Mouse (Mus musculus) thymus, postnatal 14 days (tissue): Measurements from ENCODE around the gene Kcnv2.

Source experiments
- DNase-seq: peaks from one replicate; pipeline ENCODE4 v3.0.0; 2021

Kcnv2 gene

GRCm38 (mm10) chr19:27322281-27322680 is at the start of gene Kcnv2:
TSS of gene Kcnv2 (plus strand) at chr19:27322588.
- no peak for DNase-seq

- DNase-seq = no peak
Measured at GRCm38 (mm10) chr19:27273385-27273784, 49.0 kb upstream of the Kcnv2 start.

GRCm38 (mm10) chr19:27274382-27274781 is 48.0 kb upstream of the Kcnv2 start:
- no peak for DNase-seq

- DNase-seq = no peak
Measured at GRCm38 (mm10) chr19:27279174-27279573, 43.2 kb upstream of the Kcnv2 start.

- no peak for DNase-seq
Measured at GRCm38 (mm10) chr19:27310039-27310438, 12.3 kb upstream of the Kcnv2 start.

- no peak for DNase-seq
Measured at GRCm38 (mm10) chr19:27311311-27311710, 11.1 kb upstream of the Kcnv2 start.

GRCm38 (mm10) chr19:27312266-27313079 is 9.9 kb upstream of the Kcnv2 start:
- no peak for DNase-seq

- DNase-seq = no peak
Measured at GRCm38 (mm10) chr19:27313080-27313413, 9.3 kb upstream of the Kcnv2 start.

- no peak for DNase-seq
Measured at GRCm38 (mm10) chr19:27316313-27317258, 5.8 kb upstream of the Kcnv2 start.

GRCm38 (mm10) chr19:27317337-27317736 is 5.1 kb upstream of the Kcnv2 start:
- DNase-seq = no peak

GRCm38 (mm10) chr19:27322911-27323627 is 681 bp downstream of the Kcnv2 start:
- DNase-seq = no peak

- no peak for DNase-seq
Measured at GRCm38 (mm10) chr19:27325558-27325957, 3.2 kb downstream of the Kcnv2 start.

- no peak for DNase-seq
Measured at GRCm38 (mm10) chr19:27327569-27327968, 5.2 kb downstream of the Kcnv2 start.

GRCm38 (mm10) chr19:27328166-27328565 is 5.8 kb downstream of the Kcnv2 start:
- DNase-seq = no peak

- DNase-seq = no peak
Measured at GRCm38 (mm10) chr19:27328644-27329043, 6.3 kb downstream of the Kcnv2 start.

- peak; percentile 7 for DNase-seq
Measured at GRCm38 (mm10) chr19:27332207-27332794, 9.9 kb downstream of the Kcnv2 start.

- DNase-seq = no peak
Measured at GRCm38 (mm10) chr19:27336126-27336917, 13.9 kb downstream of the Kcnv2 start.

GRCm38 (mm10) chr19:27346501-27346900 is 24.1 kb downstream of the Kcnv2 start:
- DNase-seq = no peak

GRCm38 (mm10) chr19:27351700-27352099 is 29.3 kb downstream of the Kcnv2 start:
- DNase-seq = no peak

GRCm38 (mm10) chr19:27360381-27360780 is 38.0 kb downstream of the Kcnv2 start:
- no peak for DNase-seq

GRCm38 (mm10) chr19:27363891-27364290 is 41.5 kb downstream of the Kcnv2 start:
- DNase-seq = no peak

- DNase-seq = no peak
Measured at GRCm38 (mm10) chr19:27364521-27364931, 42.1 kb downstream of the Kcnv2 start.
